Mouse (Mus musculus): ENCODE results near the gene Olfr472. TPM values are rescaled to one million over a fixed set of nuclear protein-coding genes. Genes with fewer than 3 reads are reported as not detected.
"Not testable (repeated sequence)": the region's sequence is repeated elsewhere in the genome, so short reads cannot be mapped to it uniquely, and the experiment has no call there.

Olfr472 gene
- polyA plus RNA-seq (2012; fragmentation: generic; extraction: Trizol) = not detected
- long read RNA-seq, experiment 1 = 0 reads
- long read RNA-seq, experiment 2 = 0 reads

- Histone ChIP-seq H3K36me3 (ENCODE audit: control insufficient read depth, insufficient read depth) (no peaks in the 10 kb centered on the region), H3K79me3 (ENCODE audit: low read depth) (no peaks in the 10 kb centered on the region), H3ac (ENCODE audit: control insufficient read depth, insufficient read length, low read depth) (no peak within 1 kb of the TSS), H3K4me3 (ENCODE audit: insufficient read depth, poor library complexity, severe bottlenecking) (no peak within 1 kb of the TSS), H3K27me3 (ENCODE audit: control insufficient read depth, insufficient read depth, insufficient read length) (no peaks in the 10 kb centered on the region), H3K79me2 (ENCODE audit: control insufficient read depth, insufficient read depth) (no peaks in the 10 kb centered on the region)
- no peak for TF ChIP-seq MYOG (IDR thresholded peaks at IDR 0.05; ENCODE audit: control insufficient read depth, extremely low read depth, insufficient read length)
- TF ChIP-seq FOSL1 (IDR thresholded peaks at IDR 0.05; ENCODE audit: insufficient read depth, low read length, poor library complexity, severe bottlenecking) = no peak
- no peak for TF ChIP-seq CEBPB (IDR thresholded peaks at IDR 0.05; ENCODE audit: low read depth)
- TF ChIP-seq CTCF (IDR thresholded peaks at IDR 0.05; ENCODE audit: control insufficient read depth, insufficient read depth, insufficient read length) = no peak
- no peak for TF ChIP-seq USF1 (IDR thresholded peaks at IDR 0.05; ENCODE audit: low read depth)
- TF ChIP-seq MAX (IDR thresholded peaks at IDR 0.05) = no peak
- TF ChIP-seq MYOD1 (IDR thresholded peaks at IDR 0.05; ENCODE audit: control insufficient read depth, insufficient read length, low read depth) = no peak
Measured at GRCm38 (mm10) chr7:107897602-107898001, at the start of gene Olfr472. Olfr472 (plus strand) TSS chr7:107897902.

- TF ChIP-seq USF1 (IDR thresholded peaks at IDR 0.05; ENCODE audit: low read depth) (no peak), CEBPB (IDR thresholded peaks at IDR 0.05; ENCODE audit: low read depth) (no peak), FOSL1 (IDR thresholded peaks at IDR 0.05; ENCODE audit: insufficient read depth, low read length, poor library complexity, severe bottlenecking) (no peak), CTCF (IDR thresholded peaks at IDR 0.05; ENCODE audit: control insufficient read depth, insufficient read depth, insufficient read length) (no peak)
- Histone ChIP-seq H3K27me3 (ENCODE audit: control insufficient read depth, insufficient read depth, insufficient read length) (no peaks in the 10 kb centered on the region), H3K4me3 (ENCODE audit: insufficient read depth, poor library complexity, severe bottlenecking) (no peak within 1 kb of the TSS), H3K79me3 (ENCODE audit: low read depth) (no peaks in the 10 kb centered on the region), H3K79me2 (ENCODE audit: control insufficient read depth, insufficient read depth) (no peaks in the 10 kb centered on the region), H3K36me3 (ENCODE audit: control insufficient read depth, insufficient read depth) (no peaks in the 10 kb centered on the region), H3ac (ENCODE audit: control insufficient read depth, insufficient read length, low read depth) (no peak within 1 kb of the TSS)
Measured at GRCm38 (mm10) chr7:107930146-107930545, 32.4 kb downstream of the Olfr472 start, which contains the start of gene Olfr473. Olfr473 (plus strand) TSS chr7:107930446.

- not testable (repeated sequence) for H3K36me3 ChIP-seq (ENCODE audit: control insufficient read depth, insufficient read depth); H3K79me3 ChIP-seq (ENCODE audit: low read depth); H3K79me2 ChIP-seq (ENCODE audit: control insufficient read depth, insufficient read depth)
Measured at GRCm38 (mm10) chr7:107952539-107952938, 54.8 kb downstream of the Olfr472 start.

DNA sequence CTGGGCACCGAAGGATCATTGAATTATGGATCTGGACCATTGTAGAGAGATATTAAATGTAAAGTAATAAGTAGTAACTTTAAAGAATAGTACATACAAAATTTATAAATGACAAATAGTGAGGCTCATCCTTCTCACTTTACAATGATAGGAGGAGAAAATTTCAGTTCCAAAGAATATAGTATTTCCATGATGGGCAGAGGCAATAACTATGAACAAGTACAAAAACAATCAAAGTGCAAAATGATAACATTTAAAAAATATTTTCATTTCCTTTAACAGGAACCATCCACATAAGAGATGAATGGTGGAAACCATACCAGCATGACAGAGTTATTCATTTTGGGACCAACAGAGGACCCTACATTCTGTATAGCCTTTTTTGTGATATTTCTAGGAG is 56.6 kb downstream of the Olfr472 start, which contains the start of gene Olfr474:
Gene Olfr474, plus strand, starts transcription at position 301 of the 400 bp plus-strand sequence.
- Histone ChIP-seq H3K79me2 (ENCODE audit: control insufficient read depth, insufficient read depth) (no peaks in the 10 kb centered on the region), H3ac (ENCODE audit: control insufficient read depth, insufficient read length, low read depth) (no peak within 1 kb of the TSS), H3K79me3 (ENCODE audit: low read depth) (no peaks in the 10 kb centered on the region), H3K4me3 (ENCODE audit: insufficient read depth, poor library complexity, severe bottlenecking) (no peak within 1 kb of the TSS), H3K27me3 (ENCODE audit: control insufficient read depth, insufficient read depth, insufficient read length) (no peaks in the 10 kb centered on the region), H3K36me3 (ENCODE audit: control insufficient read depth, insufficient read depth) (no peaks in the 10 kb centered on the region)
- TF ChIP-seq FOSL1 (IDR thresholded peaks at IDR 0.05; ENCODE audit: insufficient read depth, low read length, poor library complexity, severe bottlenecking) (no peak), CTCF (IDR thresholded peaks at IDR 0.05; ENCODE audit: control insufficient read depth, insufficient read depth, insufficient read length) (no peak), MAX (IDR thresholded peaks at IDR 0.05) (no peak)

More at GRCm38 (mm10) chr7:107952539-107952938, 54.8 kb downstream of the Olfr472 start:
- not testable (repeated sequence) for H3ac ChIP-seq (ENCODE audit: control insufficient read depth, insufficient read length, low read depth); H3K4me3 ChIP-seq (ENCODE audit: insufficient read depth, poor library complexity, severe bottlenecking); H3K27me3 ChIP-seq (ENCODE audit: control insufficient read depth, insufficient read depth, insufficient read length)

Other genes starting within 250 kb of the Olfr472 start
- not detected for gene Cyb5r2, start 139.9 kb upstream of the Olfr472 start, polyA plus RNA-seq (2012; fragmentation: generic; extraction: Trizol)
- gene Ovch2, start 96.7 kb upstream of the Olfr472 start, polyA plus RNA-seq (2012; fragmentation: generic; extraction: Trizol) = not detected
- gene Olfr467, start 85.6 kb upstream of the Olfr472 start, polyA plus RNA-seq (2012; fragmentation: generic; extraction: Trizol) = not detected
- gene Olfr469, start 72.4 kb upstream of the Olfr472 start, polyA plus RNA-seq (2012; fragmentation: generic; extraction: Trizol) = not detected
- gene Olfr470, start 50.4 kb upstream of the Olfr472 start, polyA plus RNA-seq (2012; fragmentation: generic; extraction: Trizol) = not detected
- gene Olfr473, start 32.5 kb downstream of the Olfr472 start, polyA plus RNA-seq (2012; fragmentation: generic; extraction: Trizol) = not detected
- gene Olfr474, start 56.7 kb downstream of the Olfr472 start, polyA plus RNA-seq (2012; fragmentation: generic; extraction: Trizol) = not detected
- gene Olfr476, start 66.9 kb downstream of the Olfr472 start, polyA plus RNA-seq (2012; fragmentation: generic; extraction: Trizol) = not detected
- not detected for gene Olfr477, start 88.8 kb downstream of the Olfr472 start, polyA plus RNA-seq (2012; fragmentation: generic; extraction: Trizol)
- gene Olfr478, start 136.1 kb downstream of the Olfr472 start, polyA plus RNA-seq (2012; fragmentation: generic; extraction: Trizol) = not detected
- gene Olfr479, start 152.8 kb downstream of the Olfr472 start, polyA plus RNA-seq (2012; fragmentation: generic; extraction: Trizol) = not detected
- gene Olfr480, start 169.4 kb downstream of the Olfr472 start, polyA plus RNA-seq (2012; fragmentation: generic; extraction: Trizol) = not detected
- gene Olfr481, start 182.0 kb downstream of the Olfr472 start, polyA plus RNA-seq (2012; fragmentation: generic; extraction: Trizol) = not detected
- 0.01 TPM for gene Olfr482, start 199.7 kb downstream of the Olfr472 start, polyA plus RNA-seq (2012; fragmentation: generic; extraction: Trizol)
- not detected for gene Olfr483, start 202.9 kb downstream of the Olfr472 start, polyA plus RNA-seq (2012; fragmentation: generic; extraction: Trizol)
- not detected for gene Olfr484, start 229.5 kb downstream of the Olfr472 start, polyA plus RNA-seq (2012; fragmentation: generic; extraction: Trizol)